Mouse (Mus musculus) embryo, embryonic 9.5 days (tissue): ENCODE data around the gene Fam207a.

ENCODE experiments used
- DNase-seq: peaks from one replicate; pipeline ENCODE4 v3.0.0-alpha.2; 2017; ENCODE audit errors: extremely low spot score

The Fam207a gene

DNA sequence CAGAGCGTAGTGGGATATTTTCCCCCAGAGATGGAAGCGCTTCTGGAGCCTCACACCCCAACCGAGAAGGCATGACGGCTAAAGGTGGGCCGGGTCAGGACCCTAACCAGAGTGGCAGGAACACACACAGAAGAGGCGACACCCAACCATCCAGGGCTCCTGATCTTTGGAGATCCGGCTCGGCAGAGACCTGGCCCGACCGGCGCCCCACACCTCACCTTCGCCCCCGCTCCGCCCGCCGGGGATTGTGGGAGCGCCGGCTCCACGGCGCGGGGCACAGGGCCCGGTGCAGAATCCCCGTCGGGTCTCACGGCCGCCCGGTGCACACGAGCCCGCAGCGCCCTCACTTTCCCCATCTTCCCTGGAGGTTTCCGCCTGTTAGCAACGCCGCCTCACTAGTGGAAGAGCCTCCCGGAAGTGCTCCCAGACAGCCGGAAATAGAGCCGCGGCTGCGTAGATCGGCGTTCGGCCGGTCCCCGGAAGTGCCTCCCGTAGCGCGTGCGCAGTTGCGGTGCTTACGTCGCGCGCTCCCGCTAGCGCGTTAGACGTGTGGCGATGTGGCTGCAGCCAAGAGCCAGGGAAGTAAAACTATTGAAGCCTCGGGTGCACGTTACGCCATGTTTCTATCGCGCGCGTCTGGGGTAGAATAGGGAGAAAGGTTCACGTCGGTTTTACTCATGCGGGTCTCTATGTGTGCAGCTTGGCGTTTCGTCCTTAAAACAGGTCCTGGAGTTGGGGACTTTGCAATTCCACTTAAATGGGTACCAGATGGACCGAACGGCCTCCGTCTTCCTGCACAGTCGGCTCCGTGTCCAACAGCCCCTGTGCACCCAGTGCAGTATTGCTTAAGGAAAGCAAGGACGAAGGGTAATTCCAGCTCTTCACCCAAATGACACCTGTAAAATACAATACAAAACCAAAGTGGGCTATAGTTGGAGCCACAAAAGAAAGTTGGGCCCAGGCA lies at the start of gene Fam207a:
Gene Fam207a, minus strand, starts transcription at position 401 of the 964 bp plus-strand sequence.
- peak; percentile 87 for DNase-seq

- no peak for DNase-seq
Observed at GRCm38 (mm10) chr10:77565005-77565404, 49.4 kb upstream of the Fam207a start.

DNA sequence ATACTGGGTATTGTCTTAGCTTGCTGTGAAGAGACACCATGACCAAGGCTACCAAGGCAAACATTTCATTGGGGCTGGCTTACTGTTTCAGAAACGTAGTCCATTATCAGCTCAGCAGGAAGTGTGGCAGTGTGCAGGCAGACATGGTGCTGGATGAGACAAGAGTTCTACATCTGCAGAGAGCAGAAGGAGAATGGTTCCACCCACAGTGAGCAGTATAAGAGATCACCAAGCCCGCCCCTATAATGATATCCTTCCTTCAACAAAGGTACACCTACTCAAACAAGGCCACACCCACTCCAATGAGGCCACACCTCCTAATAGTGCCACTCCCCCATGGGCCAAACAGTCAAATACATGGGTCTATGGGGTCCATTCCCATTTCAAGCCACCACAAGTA lies 45.9 kb upstream of the Fam207a start:
- no peak for DNase-seq

- DNase-seq: no peak
Observed at GRCm38 (mm10) chr10:77560830-77561229, 45.2 kb upstream of the Fam207a start.

DNA sequence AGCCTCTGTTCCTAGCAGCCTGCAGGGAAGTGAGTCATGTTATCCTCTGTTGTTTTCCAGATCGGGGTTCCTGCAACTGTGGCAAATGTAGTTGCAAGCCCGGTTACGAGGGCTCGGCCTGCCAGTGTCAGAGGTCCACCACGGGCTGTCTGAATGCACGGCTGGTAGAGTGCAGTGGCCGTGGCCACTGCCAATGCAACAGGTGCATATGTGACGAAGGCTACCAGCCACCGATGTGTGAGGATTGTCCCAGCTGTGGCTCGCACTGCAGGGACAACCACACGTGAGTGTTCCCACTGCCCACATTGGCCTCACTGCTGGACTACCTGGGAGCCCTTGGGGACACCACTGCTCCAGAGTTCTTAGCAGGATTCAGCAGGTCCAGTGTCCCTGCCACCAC lies 44.5 kb upstream of the Fam207a start:
- DNase-seq: no peak

- no peak for DNase-seq
Observed at GRCm38 (mm10) chr10:77557641-77558040, 42.1 kb upstream of the Fam207a start.

DNA sequence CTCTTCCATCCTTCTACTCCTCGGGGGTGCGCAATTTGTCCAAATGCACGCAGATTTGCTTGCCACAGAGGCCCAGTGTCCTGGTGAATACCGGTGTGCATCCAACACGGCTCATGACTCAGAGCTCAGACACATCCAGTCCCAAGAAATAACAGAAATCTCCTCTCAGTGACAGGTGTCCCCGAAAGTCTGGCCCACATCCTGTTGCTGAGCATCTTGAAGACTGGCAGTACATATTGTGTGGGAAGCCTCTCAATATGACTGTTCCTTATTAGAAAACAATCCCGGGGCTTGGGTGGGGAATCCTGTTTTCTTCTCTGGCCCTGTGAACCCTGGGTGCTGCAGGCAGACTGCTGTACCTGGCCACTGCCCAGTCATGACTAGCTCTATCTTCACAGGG lies 41.0 kb upstream of the Fam207a start:
- DNase-seq: no peak

DNA sequence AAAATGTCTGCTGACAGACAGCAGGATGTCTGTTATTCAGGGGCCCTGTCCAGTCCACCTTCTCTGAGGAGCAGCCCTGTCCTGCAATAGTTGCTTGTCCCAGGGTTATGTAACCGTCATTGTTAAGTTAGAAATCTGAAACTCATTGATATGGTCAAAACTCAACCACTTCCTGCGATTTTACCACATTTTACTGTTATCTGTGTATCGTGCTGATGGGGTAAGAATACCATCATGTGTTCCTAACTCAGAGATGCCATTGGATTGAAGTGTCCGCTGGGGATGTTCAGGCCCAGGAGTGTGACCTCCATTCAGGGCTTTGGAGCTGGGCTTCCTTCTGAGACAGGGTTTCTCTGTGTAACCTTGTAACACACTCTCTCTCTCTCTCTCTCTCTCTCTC lies 39.3 kb upstream of the Fam207a start:
- DNase-seq: no peak

DNA sequence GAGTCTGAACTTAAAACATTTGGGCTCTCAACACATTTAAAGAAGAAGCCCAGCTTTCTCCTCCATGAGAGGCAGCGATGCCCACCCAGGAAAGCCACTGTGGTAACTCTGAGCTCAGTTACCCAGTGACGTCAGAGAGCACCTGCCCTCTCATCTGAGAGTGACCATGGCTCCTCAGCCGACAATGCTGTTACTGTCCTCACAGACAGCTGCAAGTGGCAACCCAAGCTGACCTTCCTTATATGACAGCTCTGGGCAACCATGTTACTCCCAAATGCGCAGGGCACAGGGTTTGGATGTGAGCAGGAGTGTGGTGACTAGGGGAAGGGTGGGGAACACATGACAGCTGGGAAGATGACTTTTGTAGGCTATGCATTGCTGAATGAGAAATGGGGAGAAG lies 37.7 kb upstream of the Fam207a start:
- DNase-seq: no peak

DNA sequence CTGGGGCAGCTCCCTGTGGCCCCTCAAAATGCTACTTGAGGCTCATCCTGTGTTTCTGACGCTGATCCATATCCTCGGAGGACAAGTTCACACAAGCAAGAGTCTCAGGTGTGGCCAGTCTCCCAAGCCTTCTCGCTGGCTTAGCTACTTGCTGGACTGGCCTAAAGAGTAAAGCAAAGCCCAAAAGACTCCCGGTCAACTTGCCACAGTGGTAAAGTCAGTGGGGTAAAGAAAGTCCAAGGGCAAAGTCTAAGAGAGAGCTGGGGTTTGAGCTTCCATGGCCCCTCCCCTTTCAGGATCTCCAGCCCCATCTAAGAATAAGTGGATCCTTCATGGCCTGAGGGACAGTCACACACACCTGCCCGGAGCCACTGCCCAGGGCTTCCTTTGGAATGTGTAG lies 36.6 kb upstream of the Fam207a start:
- DNase-seq: no peak

DNA sequence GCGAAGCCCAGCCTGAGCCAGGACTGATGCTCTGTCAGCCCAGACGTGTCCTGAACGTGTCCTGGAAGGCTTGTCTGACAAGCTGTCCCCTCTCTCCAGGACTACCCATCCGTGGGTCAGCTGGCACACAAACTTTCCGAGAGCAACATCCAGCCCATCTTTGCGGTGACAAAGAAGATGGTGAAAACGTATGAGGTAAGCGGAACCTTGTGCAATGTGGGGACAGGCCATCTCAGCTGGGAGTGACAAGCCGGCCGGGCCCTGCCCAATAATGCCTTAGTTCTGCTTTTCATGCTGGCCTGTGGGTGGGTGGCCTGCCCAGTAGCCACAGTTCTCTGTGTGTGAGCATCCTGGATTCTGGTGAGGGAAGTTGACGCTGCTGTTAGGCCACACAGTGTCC lies 35.3 kb upstream of the Fam207a start:
- no peak for DNase-seq

DNA sequence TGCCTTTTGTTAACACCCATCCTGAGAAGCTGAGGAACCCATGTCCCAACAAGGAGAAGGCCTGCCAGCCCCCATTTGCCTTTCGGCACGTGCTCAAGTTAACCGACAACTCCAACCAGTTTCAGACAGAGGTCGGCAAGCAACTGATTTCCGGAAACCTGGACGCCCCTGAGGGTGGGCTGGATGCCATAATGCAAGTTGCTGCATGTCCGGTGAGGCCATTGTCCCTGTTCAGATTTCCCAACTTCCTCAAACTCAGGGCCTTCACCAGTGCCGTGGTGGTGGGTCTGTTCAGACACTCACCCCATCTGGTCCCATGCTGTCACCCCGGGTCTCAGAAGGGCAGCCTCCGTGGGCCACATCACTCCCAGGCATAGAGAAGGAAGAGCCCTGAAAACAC lies 33.0 kb upstream of the Fam207a start:
- DNase-seq: no peak

GRCm38 (mm10) chr10:77544916-77545315 lies 29.3 kb upstream of the Fam207a start:
- DNase-seq: no peak

- DNase-seq: peak; percentile 15
Observed at GRCm38 (mm10) chr10:77543226-77543625, 27.6 kb upstream of the Fam207a start.

DNA sequence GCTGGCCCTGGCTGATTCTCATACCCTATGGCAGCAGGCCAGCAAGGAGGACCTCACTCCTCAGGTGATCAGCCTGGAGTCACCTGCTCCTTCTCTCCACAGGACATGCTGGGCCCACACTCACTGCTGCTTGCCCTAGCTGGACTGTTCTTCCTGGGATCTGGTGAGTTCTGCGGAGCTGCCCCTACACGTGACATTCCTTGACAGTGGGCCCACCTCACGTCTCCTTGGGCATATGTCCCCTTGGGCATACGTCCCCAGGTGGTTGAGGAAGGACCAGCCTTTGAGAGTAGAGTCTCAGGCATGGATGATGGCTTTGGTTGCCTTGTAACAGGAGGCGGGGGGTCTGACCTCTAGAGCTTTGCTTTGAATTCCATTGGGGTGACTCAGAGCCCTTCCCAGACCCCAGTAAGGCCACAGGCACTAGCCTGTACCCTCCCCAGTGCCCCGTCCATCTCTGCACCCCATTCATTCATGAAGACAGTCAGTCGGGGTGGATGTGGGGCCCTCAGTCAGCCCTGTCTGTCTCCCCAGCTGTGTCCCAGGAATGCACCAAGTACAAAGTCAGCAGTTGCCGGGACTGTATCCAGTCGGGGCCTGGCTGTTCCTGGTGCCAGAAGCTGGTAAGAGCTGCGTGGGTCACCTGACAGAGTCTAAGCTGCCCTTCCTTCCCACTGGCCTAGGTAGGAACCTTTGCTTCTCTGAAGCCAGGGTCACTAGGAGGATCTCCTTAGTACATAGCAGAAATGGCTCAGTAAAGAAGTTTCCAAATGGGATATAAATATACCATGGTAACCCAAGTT lies 26.5 kb upstream of the Fam207a start:
- no peak for DNase-seq

DNA sequence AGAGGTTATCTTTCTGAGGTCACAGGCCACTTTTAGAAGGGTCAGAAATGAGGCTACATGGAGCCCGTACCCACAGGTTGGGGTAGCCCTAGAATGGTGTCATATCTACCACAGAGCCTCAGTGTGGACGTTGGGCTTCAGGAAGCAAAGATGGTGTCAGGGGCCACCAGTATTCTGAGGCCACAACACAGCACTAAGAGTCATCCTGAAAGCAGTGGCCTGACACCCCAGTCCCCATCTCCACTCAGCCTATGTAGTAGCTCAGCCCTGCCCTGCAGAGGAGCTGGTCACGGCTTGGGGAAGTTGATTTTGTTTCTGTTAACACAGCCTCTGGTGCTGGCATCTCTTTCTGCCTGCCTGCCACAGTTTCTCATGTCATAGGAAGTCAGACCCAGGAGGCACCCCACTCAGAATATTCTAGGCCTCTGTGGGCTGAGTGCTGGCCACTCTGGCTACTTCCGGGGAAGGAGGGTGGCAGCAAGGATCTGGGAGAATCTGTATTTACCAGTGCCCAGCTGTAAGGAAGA lies 25.1 kb upstream of the Fam207a start:
- no peak for DNase-seq

- DNase-seq: no peak
Observed at GRCm38 (mm10) chr10:77539320-77539945, 23.8 kb upstream of the Fam207a start.

GRCm38 (mm10) chr10:77537215-77538209 lies 21.9 kb upstream of the Fam207a start:
- no peak for DNase-seq

DNA sequence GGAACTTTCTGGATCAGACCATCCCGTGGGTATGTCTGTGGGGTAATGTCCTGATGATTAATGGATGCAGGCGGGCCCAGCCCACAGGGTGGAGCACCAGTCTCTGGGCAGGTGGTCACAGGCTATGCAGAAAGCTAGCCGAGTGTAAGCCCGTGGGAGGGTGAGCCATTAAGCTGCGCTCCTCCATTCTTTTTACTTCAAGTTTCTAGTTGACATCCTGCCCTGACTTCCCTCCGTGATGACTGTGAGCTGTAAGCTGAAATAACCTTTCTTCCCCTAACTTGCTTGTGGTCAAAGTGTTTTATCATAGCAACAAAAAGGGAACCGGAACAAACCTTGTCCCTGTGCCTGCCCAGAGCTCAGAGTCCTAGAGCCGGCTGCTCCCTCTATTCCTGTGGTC lies 21.1 kb upstream of the Fam207a start:
- DNase-seq: no peak

DNA sequence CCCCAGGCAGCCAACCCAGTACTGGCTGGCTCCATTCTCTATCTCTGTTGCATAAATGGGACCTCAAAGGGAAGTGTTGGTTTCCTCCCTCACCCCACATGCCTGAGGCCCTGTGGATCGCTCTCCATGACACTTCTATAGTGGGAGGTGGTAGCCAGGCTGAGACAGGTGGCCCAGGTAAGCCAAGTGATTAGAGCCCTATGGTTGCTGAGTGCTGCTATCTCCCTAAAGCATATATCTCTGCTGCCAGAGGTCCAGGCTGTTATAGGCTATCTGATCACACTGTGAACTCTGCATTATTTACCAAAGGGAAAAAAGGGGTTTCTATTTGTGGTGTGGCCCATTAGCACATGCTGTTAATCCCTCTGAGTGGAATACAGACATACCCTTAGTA lies 16.4 kb upstream of the Fam207a start:
- no peak for DNase-seq
